In genomic region chr9:123716301-123716700, GRCm38 (mm10) we compare ENCODE assay signal across 11 mouse cellular contexts. TPM values are rescaled to one million over a fixed set of nuclear protein-coding genes. Genes with fewer than 3 reads are reported as not detected.
A peak's percentile ranks its signal among the peaks of the same experiment; 100 is the strongest.
DNase-seq lines count a peak whose midpoint lies in the region; ATAC-seq lines count a peak whose summit lies in the region.
"Had no signal": no experiment of that assay in that cellular context is flagged by ENCODE, and none has a peak within 500 bp of the region (broad histone marks: within the 10 kb centered on the region; RNA-seq: fewer than 3 reads in every experiment).

No protein-coding gene starts in this region.

- H3K36me3 ChIP-seq in heart, embryonic 14.5 days (ENCODE audit: control insufficient read depth, insufficient read depth, low read length): peaks cover 12% of the 10 kb centered on the region
- H3K36me3 ChIP-seq in forebrain, embryonic 12.5 days (replicated peaks): peaks cover 7% of the 10 kb centered on the region
- peaks cover 8% of the 10 kb centered on the region for H3K36me3 ChIP-seq in liver, embryonic 12.5 days

- no peak for ATAC-seq in heart, embryonic 14.5 days (ENCODE audit: insufficient number of reproducible peaks, insufficient read depth, low FRiP score, low read depth)
- no peak for ATAC-seq in forebrain, embryonic 12.5 days (ENCODE audit: low FRiP score)
- no peak for ATAC-seq in liver, embryonic 12.5 days
- ATAC-seq: Patski had no signal

- peak overlapping the region; percentile 79 for H3K4me2 ChIP-seq in heart, embryonic 14.5 days (ENCODE audit: low read length)
- peak overlapping the region; percentile 64; the same call in 1 of the 2 replicates for H3K4me2 ChIP-seq in forebrain, embryonic 12.5 days
- H3K4me2 ChIP-seq in liver, embryonic 12.5 days: peak overlapping the region; percentile 84

- DNase-seq in heart, adult 18-20 months: no peak
- peak; percentile 8 for DNase-seq in 416B (ENCODE audit: low read depth)
- no peak for DNase-seq in urinary bladder, postnatal 4 days (ENCODE audit: low spot score in 2 of 2)
- no peak for DNase-seq in left cerebral cortex, postnatal 10 days (ENCODE audit: extremely low spot score in 1 of 2, low spot score in 2 of 2)
- DNase-seq in cerebellum, adult 9-10 months: no peak
- DNase-seq: cerebellum, postnatal 10 days had no signal

- H3K9ac ChIP-seq in heart, embryonic 14.5 days (ENCODE audit: low read length): peak overlapping the region; percentile 76
- H3K9ac ChIP-seq in forebrain, embryonic 12.5 days: no peak overlapping the region
- H3K9ac ChIP-seq in liver, embryonic 12.5 days: peak overlapping the region; percentile 42; the same call in 1 of the 2 replicates

- peak overlapping the region in 1 of 2 experiments; percentile 59; a peak in 1 of 4 replicates for H3K4me3 ChIP-seq in heart, embryonic 14.5 days (ENCODE audit: control insufficient read depth in 1 of 2, insufficient read depth in 1 of 2, low read depth in 1 of 2, low read length in 2 of 2)
- H3K4me3 ChIP-seq in forebrain, embryonic 12.5 days (replicated peaks): no peak overlapping the region
- peak overlapping the region; percentile 21 for H3K4me3 ChIP-seq in liver, embryonic 12.5 days

- intact Hi-C loops in left cerebral cortex, postnatal 10 days (cut with DNase I): loop anchor here (5.0 to 10.0 kb wide), 2 partner anchors 81 to 152 kb away; no protein-coding TSS in a partner anchor

- peaks cover 2 to 6% of the 10 kb centered on the region in 2 experiments; a peak in 3 of 4 replicates for H3K4me1 ChIP-seq in heart, embryonic 14.5 days (ENCODE audit: control insufficient read depth in 2 of 2, insufficient read depth in 2 of 2, low read length in 2 of 2)
- peaks cover 5% of the 10 kb centered on the region for H3K4me1 ChIP-seq in forebrain, embryonic 12.5 days
- H3K4me1 ChIP-seq in liver, embryonic 12.5 days: peaks cover 20% of the 10 kb centered on the region

- H3K27ac ChIP-seq in heart, embryonic 14.5 days (replicated peaks in 1 of 2; ENCODE audit: control insufficient read depth in 1 of 2, insufficient read depth in 1 of 2, low read depth in 2 of 2, low read length in 2 of 2): no peak overlapping the region
- H3K27ac ChIP-seq in forebrain, embryonic 12.5 days: no peak overlapping the region
- H3K27ac ChIP-seq in liver, embryonic 12.5 days: no peak overlapping the region

- no peaks in the 10 kb centered on the region for H3K9me3 ChIP-seq in heart, embryonic 14.5 days (ENCODE audit: control insufficient read depth, low read length)
- no peaks in the 10 kb centered on the region for H3K9me3 ChIP-seq in forebrain, embryonic 12.5 days
- H3K9me3 ChIP-seq in liver, embryonic 12.5 days (replicated peaks): no peaks in the 10 kb centered on the region

- no peaks in the 10 kb centered on the region; the same call in 1 of the 2 replicates for H3K27me3 ChIP-seq in heart, embryonic 14.5 days (ENCODE audit: control insufficient read depth, insufficient read depth, low read length)
- no peaks in the 10 kb centered on the region for H3K27me3 ChIP-seq in forebrain, embryonic 12.5 days
- peaks cover 8% of the 10 kb centered on the region for H3K27me3 ChIP-seq in liver, embryonic 12.5 days (replicated peaks)
- H3K27me3 ChIP-seq: Patski had no signal

- 60% methylated on average over 3 of the region's 3 CpGs for WGBS in heart, embryonic 14.5 days
- WGBS in forebrain, embryonic 12.5 days: 74% methylated on average over 3 of the region's 3 CpGs
- WGBS in liver, embryonic 12.5 days (ENCODE audit: insufficient replicate concordance): 62% methylated on average over 3 of the region's 3 CpGs

RNA-seq across cellular contexts. Expression of gene Lztfl1, which starts 1.2 kb away (rescaled TPM):
- 37.3 and 39.3 TPM in 2 replicates for polyA plus RNA-seq in heart, embryonic 14.5 days (2014; fragmentation: Nextera tagmentation; extraction: Ambion mirVana)
- 10 to 100 TPM; 35.6 to 35.9 TPM for total RNA-seq in heart, adult 18-20 months (2021)
- polyA plus RNA-seq in forebrain, embryonic 12.5 days (2016; fragmentation: Nextera tagmentation; extraction: Ambion mirVana): 50.1 and 57.4 TPM in 2 replicates
- polyA plus RNA-seq in liver, embryonic 12.5 days (2016; fragmentation: Nextera tagmentation; extraction: Ambion mirVana): 22.0 and 25.6 TPM in 2 replicates
- total RNA-seq in left cerebral cortex, postnatal 10 days (2021): 10 to 100 TPM; 72.3 to 72.9 TPM

RNA-seq across cellular contexts. Expression of gene Slc6a20a, which starts 37.6 kb away (rescaled TPM):
- polyA plus RNA-seq in heart, embryonic 14.5 days (2014; fragmentation: Nextera tagmentation; extraction: Ambion mirVana): not detected in 2 replicates
- total RNA-seq in heart, adult 18-20 months (2021): not detected
- 0.45 and 0.76 TPM in 2 replicates for polyA plus RNA-seq in forebrain, embryonic 12.5 days (2016; fragmentation: Nextera tagmentation; extraction: Ambion mirVana)
- 0.69 and 0.75 TPM in 2 replicates for polyA plus RNA-seq in liver, embryonic 12.5 days (2016; fragmentation: Nextera tagmentation; extraction: Ambion mirVana)
- total RNA-seq in left cerebral cortex, postnatal 10 days (2021): 10 to 100 TPM; 15.2 to 16.2 TPM
- total RNA-seq: liver, adult 2 months had no signal
- polyA plus RNA-seq: liver, adult 2 months; Patski had no signal

RNA-seq across cellular contexts. Expression of gene Ccr9, which starts 38.1 kb away (rescaled TPM):
- 0.19 and 0.20 TPM in 2 replicates for polyA plus RNA-seq in heart, embryonic 14.5 days (2014; fragmentation: Nextera tagmentation; extraction: Ambion mirVana)
- total RNA-seq in heart, adult 18-20 months (2021): under 1 TPM in 1 of 2 experiments, not detected in 1; 0.33 TPM
- polyA plus RNA-seq in forebrain, embryonic 12.5 days (2016; fragmentation: Nextera tagmentation; extraction: Ambion mirVana): 0.06 and 0.10 TPM in 2 replicates
- 0.26 and 0.37 TPM in 2 replicates for polyA plus RNA-seq in liver, embryonic 12.5 days (2016; fragmentation: Nextera tagmentation; extraction: Ambion mirVana)
- total RNA-seq in left cerebral cortex, postnatal 10 days (2021): under 1 TPM; 0.10 to 0.17 TPM
